Mouse (Mus musculus) lung, embryonic 14.5 days (tissue): ENCODE measurements at regions not wholly inside any gene's neighbourhood (a gene's known extent, or its start where the extent isn't known, plus 50 kb on each side); places are given as distances from the start of the nearest gene placed in this dataset.
A peak's percentile ranks its signal among the peaks of the same experiment; 100 is the strongest.

ENCODE experiments used
- ATAC-seq: fragments of 200-750 bp; cut with Nextera tagmentation; 2 replicates; pipeline ENCODE4 v1.8.0; 2017; ENCODE audit warnings: mild to moderate bottlenecking, moderate TSS enrichment, moderate library complexity; ENCODE audit not compliant: insufficient read depth
- DNase-seq: peaks from one replicate; pipeline ENCODE4 v3.0.0-alpha.2; 2015
- H3K27ac ChIP-seq: fragments of 300-500 bp; sonication (generic); 2 replicates; pipeline ENCODE4 v1.5.1; 2014; ENCODE audit warnings: low read depth, mild to moderate bottlenecking, moderate library complexity
- H3K27me3 ChIP-seq: fragments of 300-500 bp; sonication (generic); 2 replicates; pipeline ENCODE4 v1.6.1; 2014; ENCODE audit warnings: low read length, control low read depth; ENCODE audit not compliant: insufficient read depth
- H3K36me3 ChIP-seq: fragments of 300-500 bp; sonication (generic); 2 replicates; pipeline ENCODE4 v1.6.1; 2014; ENCODE audit warnings: control low read depth; ENCODE audit not compliant: insufficient read depth
- H3K4me1 ChIP-seq: fragments of 300-500 bp; sonication (generic); 2 replicates; pipeline ENCODE4 v1.6.1; 2014; ENCODE audit warnings: antibody characterized with exemption, control low read depth; ENCODE audit not compliant: insufficient read depth
- H3K4me2 ChIP-seq: fragments of 300-500 bp; sonication (generic); 2 replicates; pipeline ENCODE4 v1.6.1; 2014; ENCODE audit warnings: mild to moderate bottlenecking
- H3K4me3 ChIP-seq: fragments of 300-500 bp; sonication (generic); 2 replicates; pipeline ENCODE4 v1.5.1; 2014; ENCODE audit warnings: low read depth, low read length
- H3K9ac ChIP-seq: fragments of 300-500 bp; sonication (generic); 2 replicates; pipeline ENCODE4 v1.6.1; 2014
- H3K9me3 ChIP-seq: fragments of 300-500 bp; sonication (generic); 2 replicates; pipeline ENCODE4 v1.6.1; 2016; ENCODE audit warnings: low read depth, low read length, control low read depth
- CTCF ChIP-seq: IDR thresholded peaks from 2 replicates; pipeline ENCODE4 v1.5.1; 2016; ENCODE audit warnings: antibody characterized with exemption, low read depth
- WGBS: fragments of 180-500 bp; shearing (Covaris S2); extraction: QIAGEN DNeasy Blood & Tissue Kit; methylation state at CpG from one replicate; pipeline ENCODE4 v1.1.7; 2014; 5-methylcytosine and 5-hydroxymethylcytosine counted together

DNA sequence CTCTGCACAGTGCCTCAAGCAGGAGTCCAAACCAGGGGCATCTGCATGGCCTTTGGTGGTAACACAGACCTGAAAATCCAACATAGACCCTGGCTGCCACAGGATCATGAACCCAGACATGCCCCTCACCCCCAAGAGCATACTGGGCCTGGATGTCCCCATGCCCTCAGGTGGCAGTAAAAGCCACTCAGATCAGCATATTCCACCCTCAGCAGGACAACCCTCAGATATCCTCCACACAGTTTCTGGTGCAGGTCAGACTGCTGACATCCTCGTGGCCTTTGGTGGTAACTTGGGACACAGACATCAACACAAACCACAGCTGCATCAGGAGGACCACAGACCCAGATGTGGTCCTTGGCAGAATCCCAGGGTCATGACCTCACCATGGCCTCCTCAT lies 276.0 kb upstream of the Ptger4 start:
- no peak for DNase-seq
- H3K4me3 ChIP-seq = no peak overlapping the region
- no peak overlapping the region for H3K4me2 ChIP-seq
- H3K27ac ChIP-seq = no peak overlapping the region
- no peaks in the 10 kb centered on the region; the same call in 1 of the 2 replicates for H3K4me1 ChIP-seq
- ATAC-seq = no peak
- H3K27me3 ChIP-seq = no peaks in the 10 kb centered on the region
- H3K9ac ChIP-seq = no peak overlapping the region
- 65% methylated on average over 1 of the region's 1 CpGs for WGBS
- no peaks in the 10 kb centered on the region for H3K36me3 ChIP-seq
- TF ChIP-seq CTCF = no peak
- H3K9me3 ChIP-seq = no peaks in the 10 kb centered on the region

DNA sequence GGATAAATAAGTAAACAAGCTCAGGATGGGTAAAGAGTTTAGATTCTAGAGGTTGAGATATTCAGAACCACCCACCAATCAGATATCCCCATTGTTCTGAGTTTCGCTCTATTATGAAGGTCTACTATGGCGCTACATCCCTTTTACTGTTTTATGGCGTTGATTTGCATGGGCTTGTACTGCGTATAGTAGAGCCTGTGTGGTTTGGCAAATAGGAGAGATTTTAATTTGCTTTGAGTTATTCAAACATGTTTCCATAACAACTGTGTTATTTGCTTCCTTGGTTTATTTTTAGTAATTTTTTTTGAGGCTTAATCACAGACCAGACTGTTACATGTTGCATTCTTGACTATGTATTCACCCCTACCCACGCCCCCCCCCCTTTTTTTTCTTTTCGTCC lies 284.6 kb upstream of the Ptger4 start:
- H3K4me2 ChIP-seq = no peak overlapping the region
- H3K27me3 ChIP-seq = no peaks in the 10 kb centered on the region
- WGBS = 88% methylated on average over 6 of the region's 6 CpGs
- DNase-seq (no peak), ATAC-seq (no peak)
- no peak overlapping the region for H3K4me3 ChIP-seq
- H3K36me3 ChIP-seq = no peaks in the 10 kb centered on the region
- no peak overlapping the region for H3K27ac ChIP-seq
- H3K9ac ChIP-seq = no peak overlapping the region
- H3K9me3 ChIP-seq = no peaks in the 10 kb centered on the region
- no peak for TF ChIP-seq CTCF
- H3K4me1 ChIP-seq = no peaks in the 10 kb centered on the region

DNA sequence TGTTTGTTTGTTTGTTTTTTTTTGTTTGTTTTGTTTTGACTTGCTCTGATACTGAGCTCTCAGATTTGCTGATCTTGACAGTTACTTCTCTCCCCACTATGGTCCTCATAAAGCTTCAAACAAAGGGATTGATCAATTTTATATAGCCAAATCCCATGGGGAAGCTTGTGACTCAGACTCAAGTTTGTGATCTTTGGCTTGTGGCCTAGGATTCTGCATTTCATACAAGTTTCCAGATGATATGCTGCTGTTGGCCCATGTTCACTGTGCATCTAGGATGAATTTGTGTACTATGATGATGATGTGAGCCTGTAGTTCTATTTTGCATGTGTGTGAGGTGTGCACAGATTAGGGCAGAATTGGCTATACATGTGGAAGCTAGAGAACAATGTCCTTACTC lies 289.7 kb upstream of the Ptger4 start:
- no peaks in the 10 kb centered on the region for H3K9me3 ChIP-seq
- no peak overlapping the region for H3K9ac ChIP-seq
- H3K4me3 ChIP-seq = no peak overlapping the region
- no peak overlapping the region for H3K4me2 ChIP-seq
- DNase-seq (no peak), ATAC-seq (no peak)
- H3K27me3 ChIP-seq = no peaks in the 10 kb centered on the region
- TF ChIP-seq CTCF = no peak
- H3K4me1 ChIP-seq = no peaks in the 10 kb centered on the region
- no peaks in the 10 kb centered on the region for H3K36me3 ChIP-seq
- no peak overlapping the region for H3K27ac ChIP-seq

DNA sequence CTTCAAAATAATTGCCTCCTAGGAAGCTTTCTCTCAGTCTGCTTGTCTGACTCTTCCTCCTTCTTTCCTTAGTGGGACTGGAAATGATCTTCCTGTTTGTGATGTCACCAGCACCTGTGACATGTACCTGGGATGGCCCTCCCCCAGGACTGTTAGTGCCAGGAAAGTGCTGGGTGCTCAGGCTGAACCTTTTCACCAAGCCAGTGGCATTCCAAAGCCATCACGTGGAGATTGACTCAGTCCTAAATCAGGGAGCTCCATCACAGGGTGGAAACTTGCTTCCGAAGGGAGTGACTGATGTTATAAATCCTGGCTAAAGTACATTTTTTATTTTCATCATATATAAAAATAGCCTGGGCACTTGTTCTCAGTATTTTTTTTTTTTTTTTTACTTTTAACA lies 293.4 kb upstream of the Ptger4 start:
- no peaks in the 10 kb centered on the region for H3K9me3 ChIP-seq
- no peak for TF ChIP-seq CTCF
- ATAC-seq (no peak), DNase-seq (no peak)
- no peak overlapping the region for H3K4me2 ChIP-seq
- H3K4me3 ChIP-seq = no peak overlapping the region
- no peaks in the 10 kb centered on the region for H3K4me1 ChIP-seq
- no peaks in the 10 kb centered on the region for H3K27me3 ChIP-seq
- no peak overlapping the region for H3K9ac ChIP-seq
- H3K27ac ChIP-seq = no peak overlapping the region
- WGBS = 63% methylated on average over 2 of the region's 2 CpGs
- H3K36me3 ChIP-seq = no peaks in the 10 kb centered on the region

DNA sequence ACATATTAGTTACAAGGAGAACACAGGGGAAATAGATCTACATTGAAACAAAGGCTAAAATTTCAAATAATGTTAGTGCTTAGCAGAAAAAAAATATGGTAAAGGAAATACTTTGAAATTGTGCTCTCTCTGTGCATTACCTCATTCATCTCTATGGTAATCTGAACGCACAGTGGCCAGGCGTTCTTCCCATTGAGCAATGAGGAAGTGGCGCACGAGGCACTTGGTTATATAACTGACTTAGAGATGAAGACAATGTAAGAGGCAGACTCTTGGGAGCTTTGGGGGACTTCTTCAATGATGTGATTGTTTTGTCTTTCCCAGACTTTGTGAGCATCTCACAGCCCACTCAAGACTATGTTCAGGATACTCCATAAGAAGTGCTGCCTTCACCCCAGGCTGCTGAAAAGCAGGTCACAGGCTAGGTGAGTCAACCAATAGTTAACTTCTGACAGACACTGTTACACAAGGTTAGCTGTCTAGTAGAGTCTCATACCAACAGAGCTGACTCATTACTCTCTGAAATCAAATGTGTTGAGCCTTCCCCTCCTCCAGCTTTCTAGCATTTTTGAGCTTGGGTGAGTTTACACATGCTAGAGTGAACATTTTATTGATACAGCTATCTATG lies 295.4 kb upstream of the Ptger4 start:
- ATAC-seq = no peak
- DNase-seq = peak; percentile 1
- H3K36me3 ChIP-seq = no peaks in the 10 kb centered on the region
- H3K4me3 ChIP-seq = no peak overlapping the region
- WGBS = 88% methylated on average over 4 of the region's 4 CpGs
- no peaks in the 10 kb centered on the region for H3K4me1 ChIP-seq
- TF ChIP-seq CTCF = no peak
- no peak overlapping the region for H3K27ac ChIP-seq
- H3K4me2 ChIP-seq = no peak overlapping the region
- H3K9me3 ChIP-seq = no peaks in the 10 kb centered on the region
- no peaks in the 10 kb centered on the region for H3K27me3 ChIP-seq
- no peak overlapping the region for H3K9ac ChIP-seq

DNA sequence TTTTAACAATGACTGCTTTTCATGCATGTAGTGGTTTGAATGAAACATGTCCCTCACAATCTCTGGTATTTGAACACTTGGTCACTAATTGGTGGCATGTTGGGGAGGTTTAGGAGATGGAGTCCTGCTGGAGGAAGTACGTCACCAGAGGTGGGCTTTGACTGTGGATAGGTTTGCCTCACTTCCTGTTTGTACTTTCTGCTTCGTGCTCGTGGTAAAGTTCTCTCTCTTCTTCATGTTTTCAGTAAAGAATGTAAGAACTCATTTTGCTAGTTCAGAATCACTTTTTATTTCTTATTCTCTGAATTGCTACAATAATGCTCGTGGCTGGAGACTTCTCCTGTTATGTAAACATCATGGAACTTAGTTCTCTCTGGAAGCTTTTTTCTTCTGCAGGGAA lies 310.5 kb upstream of the Ptger4 start:
- no peak for ATAC-seq
- Histone ChIP-seq H3K9me3 (no peaks in the 10 kb centered on the region), H3K4me1 (no peaks in the 10 kb centered on the region), H3K27ac (no peak overlapping the region), H3K4me3 (no peak overlapping the region), H3K9ac (no peak overlapping the region), H3K27me3 (no peaks in the 10 kb centered on the region), H3K36me3 (no peaks in the 10 kb centered on the region), H3K4me2 (no peak overlapping the region)
- no peak for DNase-seq
- no peak for TF ChIP-seq CTCF
- 65% methylated on average over 4 of the region's 4 CpGs for WGBS

DNA sequence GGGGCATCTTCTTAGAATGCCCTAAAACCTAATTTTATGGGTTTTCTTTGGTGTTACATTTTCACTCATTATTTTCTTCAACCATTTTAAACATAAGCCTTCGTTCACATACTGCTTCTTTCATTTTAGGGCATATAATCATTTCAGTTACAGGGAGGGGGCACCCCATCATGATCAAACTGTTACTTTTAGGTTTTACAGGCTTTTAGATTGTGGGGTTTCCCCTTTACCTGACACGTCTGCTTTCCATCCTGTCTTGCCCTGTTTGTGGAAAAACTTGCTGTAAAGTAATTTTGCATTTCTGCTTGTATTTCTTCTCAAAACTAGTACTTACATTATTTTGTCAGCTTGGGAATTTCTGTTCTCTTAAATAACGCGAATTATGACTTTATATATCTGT lies 310.9 kb upstream of the Ptger4 start:
- WGBS = 82% methylated on average over 4 of the region's 4 CpGs

More for the DNA sequence above, 310.9 kb upstream of the Ptger4 start:
- Histone ChIP-seq H3K4me3 (no peak overlapping the region), H3K27me3 (no peaks in the 10 kb centered on the region), H3K36me3 (no peaks in the 10 kb centered on the region), H3K27ac (no peak overlapping the region), H3K9ac (no peak overlapping the region), H3K9me3 (no peaks in the 10 kb centered on the region), H3K4me1 (no peaks in the 10 kb centered on the region), H3K4me2 (no peak overlapping the region)
- TF ChIP-seq CTCF = no peak
- DNase-seq (no peak), ATAC-seq (no peak)
